Mouse (Mus musculus): ENCODE results near the gene Mis18bp1. TPM values are rescaled to one million over a fixed set of nuclear protein-coding genes. Genes with fewer than 3 reads are reported as not detected.

The Mis18bp1 gene
- polyA plus RNA-seq, 1 experiment from 2014 or later: 48.9 TPM

DNA sequence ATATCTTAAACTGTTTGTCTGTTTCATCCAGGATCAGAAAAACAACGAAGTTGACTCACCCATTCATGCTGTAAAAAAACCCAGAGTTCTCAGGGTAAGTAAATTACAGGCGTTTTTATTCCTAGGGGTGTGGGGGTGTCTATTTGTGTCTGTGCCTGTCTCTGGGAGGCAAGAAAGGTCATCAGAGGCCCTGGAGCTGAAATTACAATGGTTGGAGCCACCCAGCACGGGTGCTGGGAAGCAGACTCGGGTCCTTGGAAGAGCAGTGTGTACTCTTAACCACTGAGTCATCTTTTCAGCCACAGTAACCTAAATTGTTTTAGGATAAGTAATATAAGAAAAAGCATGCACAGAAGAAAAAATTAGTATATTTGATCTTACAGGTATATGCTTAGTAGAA lies 58.5 kb downstream of the Mis18bp1 start:
- no peaks in the 10 kb centered on the region for H3K9me3 ChIP-seq
- 79% methylated on average over 4 of the region's 4 CpGs for WGBS
- DNase-seq (ENCODE audit: low spot score): no peak
- no peak overlapping the region for H3K4me3 ChIP-seq
- H3K4me1 ChIP-seq: no peaks in the 10 kb centered on the region
- H3K27ac ChIP-seq: no peak overlapping the region
- H3K36me3 ChIP-seq: peaks cover 65% of the 10 kb centered on the region
- H3K27me3 ChIP-seq (ENCODE audit: insufficient read depth, poor library complexity, severe bottlenecking): no peaks in the 10 kb centered on the region

- no peak overlapping the region for H3K4me3 ChIP-seq
- WGBS: 86% methylated on average over 1 of the region's 1 CpGs
- H3K9me3 ChIP-seq: no peaks in the 10 kb centered on the region
- no peak for DNase-seq (ENCODE audit: low spot score)
- no peaks in the 10 kb centered on the region for H3K4me1 ChIP-seq
- H3K27ac ChIP-seq: no peak overlapping the region
- H3K27me3 ChIP-seq (ENCODE audit: insufficient read depth, poor library complexity, severe bottlenecking): no peaks in the 10 kb centered on the region
- H3K36me3 ChIP-seq: peaks cover 61% of the 10 kb centered on the region
Measured at GRCm38 (mm10) chr12:65112811-65113210, 59.6 kb downstream of the Mis18bp1 start.

DNA sequence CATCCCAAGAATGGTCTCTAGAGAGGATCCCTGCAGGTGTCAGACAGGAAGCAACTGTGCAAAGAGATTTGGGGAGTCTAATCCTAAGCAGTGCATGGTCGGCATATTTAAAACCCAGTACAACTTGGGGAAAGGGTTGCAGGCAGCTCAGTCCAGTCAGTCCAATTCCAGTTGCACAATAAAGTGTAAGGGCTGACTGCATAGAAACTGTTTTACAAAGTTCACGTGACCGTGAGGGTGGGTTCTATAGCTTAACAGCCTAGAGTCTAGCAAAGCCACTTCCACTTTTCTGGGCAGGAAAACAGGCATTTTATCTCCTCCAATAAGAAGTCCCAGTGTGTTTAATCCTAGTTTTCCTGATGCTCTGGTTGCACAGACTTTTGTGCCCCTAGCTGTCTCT lies 60.9 kb downstream of the Mis18bp1 start:
- Histone ChIP-seq H3K27ac (no peak overlapping the region), H3K9me3 (no peaks in the 10 kb centered on the region), H3K36me3 (peaks cover 60% of the 10 kb centered on the region), H3K4me1 (no peaks in the 10 kb centered on the region), H3K27me3 (ENCODE audit: insufficient read depth, poor library complexity, severe bottlenecking) (no peaks in the 10 kb centered on the region), H3K4me3 (no peak overlapping the region)
- WGBS: 90% methylated on average over 3 of the region's 3 CpGs
- DNase-seq (ENCODE audit: low spot score): no peak

DNA sequence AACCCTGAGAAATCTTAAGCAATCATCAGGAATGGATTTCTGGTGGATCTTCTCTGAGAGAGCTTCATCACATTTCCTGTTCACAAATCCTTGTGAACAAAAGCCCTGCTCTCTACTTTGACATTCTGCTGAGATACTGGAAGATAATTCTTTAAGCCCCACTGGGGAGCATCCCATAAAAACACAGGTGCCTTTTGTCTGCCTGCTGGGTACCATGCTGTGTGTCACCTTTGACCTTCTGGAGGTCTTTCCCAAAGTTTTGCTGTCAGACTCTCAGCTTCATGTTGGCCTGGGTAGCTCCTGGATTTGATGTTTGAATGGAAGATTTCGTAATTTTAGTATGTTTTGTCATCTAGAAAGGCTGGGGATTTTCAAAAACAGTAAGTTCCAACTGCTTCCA lies 63.7 kb downstream of the Mis18bp1 start:
- DNase-seq (ENCODE audit: low spot score): no peak
- Histone ChIP-seq H3K36me3 (peaks cover 59% of the 10 kb centered on the region), H3K27me3 (ENCODE audit: insufficient read depth, poor library complexity, severe bottlenecking) (no peaks in the 10 kb centered on the region)

More for the DNA sequence above, 63.7 kb downstream of the Mis18bp1 start:
- H3K4me3 ChIP-seq: no peak overlapping the region
- no peak overlapping the region for H3K27ac ChIP-seq
- WGBS: 89% methylated on average over 1 of the region's 1 CpGs
- no peaks in the 10 kb centered on the region for H3K9me3 ChIP-seq
- no peaks in the 10 kb centered on the region for H3K4me1 ChIP-seq

Other genes starting within 250 kb of the Mis18bp1 start
- 7.1 and 9.6 TPM in 2 replicates for gene Klhl28, start 207.1 kb downstream of the Mis18bp1 start, polyA plus RNA-seq (2016; fragmentation: Nextera tagmentation; extraction: Ambion mirVana)
- gene Togaram1, start 206.8 kb downstream of the Mis18bp1 start, polyA plus RNA-seq (2016; fragmentation: Nextera tagmentation; extraction: Ambion mirVana): 21.9 and 22.8 TPM in 2 replicates
- 40.4 and 46.2 TPM in 2 replicates for gene Prpf39, start 136.3 kb downstream of the Mis18bp1 start, polyA plus RNA-seq (2016; fragmentation: Nextera tagmentation; extraction: Ambion mirVana)
- gene Fkbp3, start 98.6 kb downstream of the Mis18bp1 start, polyA plus RNA-seq (2016; fragmentation: Nextera tagmentation; extraction: Ambion mirVana): 541 and 623 TPM in 2 replicates
- gene Fancm, start 97.0 kb downstream of the Mis18bp1 start, polyA plus RNA-seq (2016; fragmentation: Nextera tagmentation; extraction: Ambion mirVana): 10.4 and 12.0 TPM in 2 replicates
- gene Wdr20rt, start 52.9 kb upstream of the Mis18bp1 start, polyA plus RNA-seq (2016; fragmentation: Nextera tagmentation; extraction: Ambion mirVana): not detected in 2 replicates